Mouse (Mus musculus) NIH3T3 (cell line): ENCODE data around the gene C330007P06Rik.

ENCODE experiments used
- DNase-seq: peaks from one replicate; pipeline ENCODE4 v3.0.0-alpha.2; 2012; ENCODE audit warnings: low read depth

The C330007P06Rik gene

DNA sequence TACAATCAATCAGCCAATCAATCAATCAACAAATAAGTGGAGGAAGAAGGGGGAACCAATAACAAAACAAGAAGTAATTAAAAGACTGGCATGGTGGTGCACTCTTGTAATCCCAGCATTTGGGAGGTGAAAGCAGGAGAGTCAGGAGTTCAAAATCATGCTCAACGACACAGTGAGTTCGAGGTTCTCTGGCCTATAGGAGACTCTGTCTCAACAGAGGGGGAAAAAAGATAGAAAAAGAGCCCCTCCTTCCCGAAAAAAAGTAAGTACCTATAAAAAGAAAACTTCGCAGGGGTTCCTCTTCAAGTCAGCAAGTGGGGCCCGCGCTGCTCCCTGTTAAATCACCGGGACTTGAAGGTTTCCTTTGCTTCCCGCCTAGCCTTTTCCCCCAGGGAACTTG is at the start of gene C330007P06Rik, which contains the start of gene Ube2a:
TSS of gene C330007P06Rik (minus strand) at position 347 of the 400 bp plus-strand sequence.
TSS of gene Ube2a (plus strand) at position 136 of the 400 bp plus-strand sequence.
- no peak for DNase-seq

DNA sequence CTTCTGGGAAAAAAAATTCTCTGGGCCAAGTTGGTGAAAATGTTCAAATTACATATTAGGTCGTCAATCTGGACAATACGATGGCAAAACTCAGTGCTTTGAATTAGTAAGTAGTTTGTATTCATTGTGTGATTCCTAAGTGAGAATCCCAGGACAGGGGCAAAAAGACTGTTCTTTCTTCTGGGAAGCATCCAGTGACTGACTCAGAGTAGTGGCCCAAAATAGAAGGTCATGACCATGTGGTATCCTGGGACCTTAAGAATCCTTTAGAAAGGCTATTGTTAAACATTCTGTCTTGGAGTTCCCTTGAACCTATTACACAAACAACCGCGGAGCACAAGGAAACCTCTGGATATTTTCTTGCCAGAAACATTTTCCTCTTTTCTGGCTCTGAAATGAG is 47.4 kb upstream of the C330007P06Rik start:
- DNase-seq: no peak

DNA sequence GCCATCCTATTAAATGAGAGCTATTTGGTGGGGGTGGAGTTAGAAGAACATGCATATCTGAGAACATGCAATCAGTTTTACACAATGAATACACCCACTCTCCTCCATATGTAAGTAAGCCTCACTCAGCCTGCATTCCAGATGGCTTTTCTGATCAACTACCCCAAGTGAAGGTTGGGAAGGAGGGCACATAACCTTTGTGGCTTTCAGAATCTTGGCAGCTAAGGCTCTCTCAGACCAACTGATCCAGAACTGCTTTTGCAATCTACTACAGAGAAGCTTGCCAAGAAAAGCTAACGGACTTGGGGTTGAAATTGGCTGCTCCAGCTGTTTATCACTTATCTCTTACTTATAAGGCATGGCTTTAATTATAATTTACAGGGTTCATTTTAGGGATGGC is 43.8 kb upstream of the C330007P06Rik start:
- peak; percentile 75 for DNase-seq

DNA sequence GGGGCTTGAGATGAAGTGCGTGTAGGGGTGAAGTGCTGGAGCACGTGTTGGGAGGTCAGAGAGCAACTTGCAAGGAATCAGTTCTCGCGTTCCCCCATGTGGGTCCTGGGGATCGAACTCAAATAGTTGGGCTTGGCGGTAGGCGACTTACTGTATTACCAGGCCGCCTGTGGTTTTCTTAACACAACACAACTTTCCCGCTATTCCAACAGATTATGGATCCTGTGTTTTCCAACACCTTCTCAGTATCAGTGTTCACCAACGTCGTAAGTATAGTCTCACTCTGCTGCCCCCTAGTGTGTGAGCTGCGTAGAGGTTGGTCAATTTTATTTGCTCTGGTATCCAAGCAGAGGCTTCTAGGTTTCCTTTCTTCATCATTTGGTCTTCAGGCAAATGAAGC is 37.4 kb upstream of the C330007P06Rik start:
- peak; percentile 55 for DNase-seq

DNA sequence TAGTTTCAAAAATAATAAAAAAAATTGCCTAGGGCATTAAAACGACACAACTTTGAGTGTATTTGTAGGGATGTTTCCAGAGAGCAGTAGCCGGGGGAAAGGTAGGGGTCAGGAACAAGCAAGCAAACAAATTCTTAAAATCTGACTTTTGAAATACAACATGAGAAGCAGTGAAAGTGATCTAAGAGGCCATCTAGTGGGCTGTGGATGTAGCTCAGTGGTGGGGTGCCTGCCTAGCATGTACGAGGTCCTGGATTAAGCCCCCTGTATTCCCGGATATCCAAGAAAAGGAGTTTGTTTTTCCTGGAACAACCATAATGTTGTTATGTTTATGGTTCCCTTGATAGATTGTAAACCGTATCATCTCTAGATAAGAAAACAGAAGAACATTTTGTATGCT is 32.6 kb upstream of the C330007P06Rik start:
- peak; percentile 30 for DNase-seq

DNA sequence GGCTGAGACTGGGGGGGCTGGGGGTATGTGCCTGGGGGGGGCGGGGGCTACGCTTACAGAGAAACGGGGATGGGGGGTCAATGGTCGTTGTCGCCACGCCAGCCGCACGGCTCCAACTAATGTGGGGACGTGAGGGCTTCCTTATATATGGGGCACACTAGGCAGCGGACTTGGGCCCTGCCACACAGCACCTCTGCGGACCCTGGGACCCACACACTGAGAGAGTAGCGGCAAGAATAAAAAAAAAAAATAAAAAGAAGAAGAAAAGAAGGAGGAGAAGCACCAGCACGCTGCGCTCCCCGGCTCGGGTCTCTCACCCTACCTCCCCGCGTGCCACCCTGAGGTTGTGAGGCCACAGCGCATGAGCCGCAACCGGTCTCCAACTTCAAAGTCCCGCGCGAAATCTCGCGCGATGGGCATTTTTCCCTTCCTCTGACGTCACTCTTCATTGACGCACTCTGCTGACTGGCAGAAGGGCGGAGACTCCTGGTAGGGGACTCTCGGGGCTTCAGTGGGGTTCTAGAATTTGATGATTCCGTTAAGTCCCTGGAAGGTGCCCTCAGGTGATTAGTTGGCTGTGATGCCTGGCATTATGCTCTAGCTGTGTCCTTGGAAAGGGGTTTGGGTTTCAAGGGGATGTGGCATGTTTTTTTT is 29.3 kb upstream of the C330007P06Rik start:
- peak; percentile 95 for DNase-seq

DNA sequence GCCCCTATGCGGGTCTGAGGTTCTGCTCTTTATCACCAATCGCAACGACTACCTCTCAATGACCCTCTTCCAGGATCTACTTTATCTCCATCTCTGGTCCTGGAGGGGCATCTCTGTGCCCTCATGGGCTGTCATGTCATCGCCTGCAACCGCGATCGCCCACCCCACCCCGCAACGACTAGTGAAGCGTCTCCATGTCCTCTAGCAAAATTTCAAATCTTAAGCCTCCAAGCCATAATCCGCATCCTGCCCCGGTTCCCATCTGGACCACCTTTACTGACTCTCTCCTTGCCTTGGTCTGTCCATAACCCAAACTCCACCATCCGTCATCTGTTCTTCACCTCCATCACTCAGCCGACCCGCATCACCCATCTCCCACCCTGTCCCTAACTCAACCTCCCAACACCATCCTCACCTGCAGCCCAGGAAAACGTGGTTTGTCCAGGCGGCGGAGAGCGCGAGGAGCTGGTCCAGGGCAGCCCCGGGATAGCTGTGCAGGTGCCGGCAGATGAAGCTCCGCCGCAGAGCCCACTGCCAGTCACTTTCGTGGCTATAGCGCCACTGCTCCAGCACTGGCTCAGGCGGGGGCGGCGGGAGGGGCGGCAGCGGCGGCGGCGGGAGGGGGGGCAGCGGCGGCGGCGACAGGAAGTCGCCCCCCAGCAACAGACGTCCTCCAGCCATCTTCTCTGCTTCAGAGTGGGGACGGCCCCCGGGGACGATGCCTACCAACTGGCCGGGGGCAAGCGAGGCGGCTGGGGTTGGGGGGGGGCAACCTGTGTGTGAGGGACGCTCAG is 28.6 kb upstream of the C330007P06Rik start, which contains the start of gene Nkrf:
TSS of gene Nkrf (minus strand) at position 579 of the 794 bp plus-strand sequence.
- peak; percentile 32 for DNase-seq

DNA sequence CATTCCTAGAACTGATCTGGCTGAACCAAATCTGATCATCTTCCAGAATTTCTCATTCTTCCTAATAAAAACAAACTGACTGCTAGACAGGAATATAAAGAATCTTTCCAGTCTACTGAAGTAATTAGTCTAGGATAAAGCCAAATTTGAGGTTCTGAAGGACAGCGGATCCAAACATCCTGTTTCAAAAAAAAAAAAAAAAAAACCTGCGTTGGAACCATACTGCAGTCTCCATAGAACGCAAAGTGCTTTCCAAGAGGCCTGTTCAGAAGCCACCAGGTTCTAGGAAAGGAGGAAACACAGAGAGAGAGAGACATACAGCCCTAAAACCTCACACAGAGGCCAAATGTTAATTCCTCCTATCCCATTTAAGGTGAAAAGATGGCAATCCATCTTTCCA is 27.7 kb upstream of the C330007P06Rik start:
- no peak for DNase-seq

DNA sequence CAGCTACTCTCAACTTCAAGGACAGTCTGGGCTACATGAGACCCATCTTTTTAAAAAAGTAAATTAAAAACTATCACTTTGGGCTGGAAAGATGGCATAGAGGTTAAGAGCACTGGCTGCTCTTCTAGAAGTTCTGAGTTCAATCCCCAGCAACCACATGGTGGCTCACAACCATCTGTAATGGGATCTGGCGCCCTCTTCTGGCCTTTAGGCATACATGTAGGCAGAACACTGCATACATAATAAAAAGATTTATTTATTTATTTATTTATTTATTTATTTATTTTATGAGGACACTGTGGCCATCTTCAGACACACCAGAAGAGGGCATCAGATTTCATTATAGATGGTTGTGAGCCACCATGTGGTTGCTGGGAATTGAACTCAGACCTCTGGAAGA is 25.0 kb upstream of the C330007P06Rik start:
- peak; percentile 54 for DNase-seq

DNA sequence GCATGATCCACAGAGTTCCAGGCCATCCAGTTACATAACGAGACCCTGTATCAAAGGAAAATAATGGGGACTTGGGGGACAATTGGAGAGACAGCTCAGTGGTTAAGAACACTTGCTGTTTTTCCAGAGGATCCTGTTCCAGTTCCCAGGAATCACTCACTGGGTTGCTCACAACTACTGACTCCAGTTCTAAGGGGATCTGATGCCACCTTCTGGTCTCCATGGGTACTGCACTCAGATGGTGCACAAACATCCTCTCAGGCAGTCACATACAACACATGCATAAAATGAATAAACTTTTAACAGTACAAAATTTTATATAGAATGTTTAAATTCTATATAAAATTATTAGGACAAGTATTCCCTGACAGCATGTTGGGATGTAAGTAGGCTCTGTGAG is 10.8 kb upstream of the C330007P06Rik start:
- DNase-seq: peak; percentile 26

DNA sequence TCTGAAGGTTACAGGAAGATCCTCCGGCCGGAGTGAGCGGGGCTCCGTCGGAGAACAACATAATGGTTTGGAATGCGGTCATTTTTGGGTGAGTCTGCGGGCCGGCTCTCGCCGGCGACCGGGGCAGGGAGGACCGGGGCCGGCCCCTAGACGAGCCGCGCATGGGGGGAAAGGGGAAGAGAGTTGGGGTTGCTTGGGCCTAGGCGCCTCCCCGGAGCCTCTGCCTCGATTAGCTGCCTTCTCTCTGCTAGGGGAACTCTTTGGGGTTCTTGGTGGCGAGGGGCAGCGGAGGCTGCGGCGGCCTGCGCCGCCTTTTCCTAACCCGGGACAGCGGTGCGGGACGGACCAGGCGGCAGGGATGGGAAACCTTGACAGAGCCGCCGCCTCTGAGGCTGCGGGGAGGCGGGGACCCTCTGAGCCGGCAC is 805 bp upstream of the C330007P06Rik start:
- peak; percentile 40 for DNase-seq

DNA sequence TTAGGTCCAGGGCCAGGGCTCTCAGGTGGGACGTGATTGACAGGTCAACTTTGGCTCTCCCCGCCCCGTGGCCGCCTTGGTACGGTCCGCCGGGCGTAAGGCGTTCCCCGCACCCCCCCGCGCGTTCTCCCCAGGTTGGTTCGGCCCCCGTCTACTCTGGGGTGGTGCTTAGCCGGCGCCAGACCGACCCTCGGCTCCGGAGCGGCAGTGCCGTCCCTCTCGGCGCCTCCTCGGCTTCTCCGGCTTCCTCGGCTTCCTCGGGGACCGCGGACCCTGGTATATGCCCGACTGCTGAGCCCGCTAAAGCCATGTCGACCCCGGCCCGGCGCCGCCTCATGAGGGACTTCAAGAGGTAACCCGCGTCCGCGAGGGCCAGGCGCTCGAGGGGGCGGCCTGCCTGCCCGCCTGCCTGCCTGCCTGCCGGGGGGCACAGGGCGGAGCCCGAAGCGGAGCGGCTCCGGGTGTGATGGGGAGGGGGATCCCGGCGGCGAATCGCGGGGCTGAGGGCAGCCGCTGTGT is 326 bp upstream of the C330007P06Rik start:
- DNase-seq: peak; percentile 91

DNA sequence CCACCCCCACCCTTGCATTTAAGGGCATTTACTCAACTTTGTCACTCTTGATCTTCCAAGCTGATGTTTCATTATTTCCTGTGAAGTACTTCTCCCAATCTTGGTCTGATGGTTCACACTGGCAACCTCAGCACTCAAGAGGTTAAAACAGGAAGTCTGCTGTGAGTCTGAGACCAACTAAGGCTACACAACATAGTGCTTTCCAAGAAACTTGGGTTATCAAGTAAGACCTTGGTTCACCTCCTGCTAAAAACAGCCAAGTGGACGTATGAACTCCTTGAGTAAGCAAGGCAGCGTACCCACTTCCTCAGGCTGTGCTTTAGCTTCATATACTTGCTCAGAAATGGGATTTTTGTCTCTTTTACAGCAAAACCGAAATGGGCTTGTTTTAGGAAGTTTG is 3.5 kb downstream of the C330007P06Rik start:
- no peak for DNase-seq

DNA sequence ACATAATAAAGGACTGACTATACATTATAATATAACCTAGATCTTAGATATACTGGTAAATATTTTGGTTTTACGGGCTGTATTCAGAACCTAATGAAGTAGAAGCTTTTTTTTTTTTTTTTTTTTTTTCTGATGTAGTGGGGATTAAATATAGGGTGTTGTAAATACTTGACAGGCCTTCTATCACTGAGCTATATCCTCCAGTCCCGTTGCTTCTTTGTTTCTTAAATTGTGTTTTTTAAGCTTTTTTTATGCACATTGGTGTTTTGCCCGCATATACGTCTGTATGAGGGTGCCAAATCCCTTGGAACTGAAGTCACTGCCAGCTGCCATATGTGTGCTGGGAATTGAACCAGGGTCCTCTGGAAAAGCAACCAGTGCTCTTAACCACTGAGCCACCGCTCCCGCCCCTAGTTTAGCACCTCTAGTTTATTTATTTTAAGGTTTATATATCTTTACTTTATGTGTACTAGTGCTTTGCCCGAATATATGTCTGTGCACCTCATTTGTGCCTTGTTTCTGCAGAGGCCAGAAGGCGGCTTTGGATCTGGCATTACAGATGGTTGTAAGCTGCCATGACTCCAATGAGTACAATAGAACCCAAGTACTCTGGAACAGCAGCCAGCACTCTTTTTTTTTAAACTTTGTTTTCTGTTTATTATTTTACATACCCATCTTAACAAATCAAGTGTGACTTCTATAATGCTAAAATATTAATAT is 9.1 kb downstream of the C330007P06Rik start:
- no peak for DNase-seq

DNA sequence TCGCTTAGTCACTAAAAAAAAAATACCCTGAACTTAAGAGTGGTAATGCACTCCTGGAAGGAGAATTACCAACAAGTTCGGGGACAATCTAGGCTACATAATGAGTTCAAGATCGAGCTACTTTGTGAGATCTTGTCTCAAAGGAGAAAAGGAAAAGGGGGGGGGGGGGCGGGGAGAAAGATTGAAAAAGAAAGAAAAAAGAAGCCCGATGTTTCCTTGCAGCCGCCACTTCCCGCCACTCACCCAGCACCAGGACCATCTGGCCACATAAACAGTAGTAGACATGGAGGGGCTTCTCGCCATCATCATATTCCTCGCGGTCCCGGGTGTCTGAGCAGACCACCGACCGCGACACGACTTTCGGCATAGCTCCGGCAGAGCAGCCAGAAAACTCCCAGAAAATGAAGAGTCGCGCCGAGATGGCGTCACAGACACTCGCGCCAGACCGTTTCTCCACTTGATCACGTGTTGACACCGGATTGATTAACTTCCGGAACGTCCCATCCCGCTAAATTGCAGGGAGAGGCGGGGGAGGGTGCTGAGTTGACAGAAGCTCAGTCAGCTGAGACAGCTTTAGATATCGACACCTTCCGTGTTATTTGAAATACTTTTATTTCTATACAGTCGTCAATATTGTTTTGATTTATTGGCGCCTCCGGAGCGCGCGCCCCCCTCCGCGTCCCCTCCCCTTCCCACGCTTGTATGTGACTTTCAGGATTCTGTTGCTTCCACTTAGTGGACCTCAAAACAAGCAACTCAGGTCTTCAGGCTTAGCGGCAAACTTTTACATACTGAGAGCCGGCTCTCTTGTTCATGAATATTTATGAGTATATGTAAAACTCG is 9.9 kb downstream of the C330007P06Rik start:
- peak; percentile 87 for DNase-seq

DNA sequence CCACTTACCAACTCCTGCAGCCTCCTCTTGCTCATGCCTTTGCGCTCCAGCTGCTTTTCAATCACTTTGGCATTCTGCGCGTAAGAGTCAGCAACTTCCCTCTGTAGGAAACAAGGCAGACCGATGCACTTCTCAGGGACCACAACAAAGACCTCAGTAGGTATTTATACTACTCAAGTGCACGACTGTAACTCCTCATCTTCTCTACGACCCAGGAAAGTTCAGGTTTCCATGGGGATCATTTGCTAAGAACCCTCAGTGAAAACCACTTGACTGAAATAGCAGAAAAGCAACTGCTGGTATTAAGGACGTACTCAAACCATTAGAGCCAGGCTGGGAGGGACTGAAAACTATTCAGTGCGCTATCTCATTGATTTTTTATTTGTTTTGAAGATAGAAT is 21.3 kb downstream of the C330007P06Rik start:
- DNase-seq: no peak

DNA sequence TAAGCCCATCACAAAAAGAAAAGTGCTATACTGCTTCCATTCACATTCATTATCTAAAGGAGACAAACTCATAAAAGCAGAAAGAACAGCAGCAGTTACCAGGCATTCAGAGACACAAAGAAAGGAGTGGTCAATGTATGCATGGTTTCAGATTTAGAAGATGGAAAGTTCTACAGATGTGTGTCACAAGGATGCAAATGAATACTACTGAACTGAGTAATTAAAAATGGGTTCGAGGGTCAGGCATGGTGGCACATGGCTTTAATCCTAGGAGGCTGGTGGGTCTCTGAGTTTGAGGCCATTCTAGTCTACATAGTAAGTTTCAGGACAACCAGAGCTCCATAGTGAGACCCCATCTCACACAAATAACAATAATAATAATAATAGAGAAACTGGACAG is 26.8 kb downstream of the C330007P06Rik start:
- DNase-seq: no peak

DNA sequence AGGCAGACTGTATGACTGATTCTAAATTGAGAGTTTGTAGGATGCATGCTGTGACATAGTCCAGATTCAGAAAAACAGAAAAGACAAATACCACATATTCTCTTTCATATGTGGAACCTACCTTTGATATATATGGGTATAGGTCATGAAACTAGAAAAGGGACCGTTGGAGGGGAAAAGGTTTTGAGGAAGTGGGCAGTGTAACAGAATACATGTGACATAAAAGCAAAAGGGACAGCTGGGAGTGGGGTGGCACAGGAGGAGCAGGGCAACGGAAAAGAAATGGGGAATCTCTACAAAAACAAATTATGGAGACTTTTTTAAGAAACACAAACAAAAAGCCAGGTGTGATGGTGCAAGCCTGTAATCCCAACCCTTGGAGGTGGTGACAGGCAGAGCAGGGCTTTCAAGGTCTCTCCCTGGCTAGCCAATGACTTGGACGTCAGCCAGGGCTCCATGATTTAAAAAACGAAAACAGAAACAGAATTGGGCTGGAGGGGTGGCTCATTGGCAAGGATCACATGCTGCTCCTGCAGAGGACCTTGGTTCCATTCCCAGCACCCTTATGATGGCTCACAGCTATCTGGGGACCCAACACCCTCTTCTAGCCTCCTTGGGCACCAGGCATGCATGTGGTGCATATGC is 30.4 kb downstream of the C330007P06Rik start:
- DNase-seq: no peak

DNA sequence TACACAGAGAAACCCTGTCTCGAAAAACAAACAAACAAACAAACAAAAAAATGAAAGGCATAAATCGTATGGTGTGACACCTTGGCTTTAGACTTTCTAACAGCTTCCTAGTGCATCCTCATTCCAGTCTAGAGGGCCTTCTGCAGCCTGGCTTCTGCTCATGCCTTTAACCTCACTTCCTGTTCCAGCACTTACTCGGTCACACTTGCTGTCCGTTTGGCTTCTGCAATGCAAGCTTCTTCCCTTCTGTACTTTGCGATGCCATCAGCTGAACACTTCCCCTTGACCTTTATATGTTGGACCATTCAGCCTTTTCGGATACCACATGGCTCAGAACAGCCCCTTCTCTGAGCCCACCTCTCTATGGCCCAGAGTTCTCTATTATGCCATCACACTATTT is 32.2 kb downstream of the C330007P06Rik start:
- DNase-seq: no peak

DNA sequence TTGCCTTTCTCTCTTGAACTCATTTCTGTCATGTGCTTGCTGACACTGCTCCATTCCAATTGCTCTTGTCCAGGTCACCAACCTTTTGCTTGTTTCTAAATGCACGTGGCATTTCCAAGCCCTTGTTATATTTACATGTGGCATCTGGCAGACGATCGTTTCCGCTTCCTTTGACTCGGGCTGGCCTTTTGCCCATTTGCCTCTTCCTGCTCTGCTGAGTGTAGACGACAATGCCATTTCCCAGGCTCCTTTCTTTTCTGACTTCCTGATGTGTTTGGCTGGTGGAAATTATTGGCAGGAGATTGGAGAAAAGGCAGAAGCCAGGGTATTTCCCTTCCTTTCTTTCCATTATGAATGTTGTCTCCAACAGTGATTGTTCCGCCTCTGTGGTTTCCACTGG is 34.5 kb downstream of the C330007P06Rik start:
- DNase-seq: no peak

DNA sequence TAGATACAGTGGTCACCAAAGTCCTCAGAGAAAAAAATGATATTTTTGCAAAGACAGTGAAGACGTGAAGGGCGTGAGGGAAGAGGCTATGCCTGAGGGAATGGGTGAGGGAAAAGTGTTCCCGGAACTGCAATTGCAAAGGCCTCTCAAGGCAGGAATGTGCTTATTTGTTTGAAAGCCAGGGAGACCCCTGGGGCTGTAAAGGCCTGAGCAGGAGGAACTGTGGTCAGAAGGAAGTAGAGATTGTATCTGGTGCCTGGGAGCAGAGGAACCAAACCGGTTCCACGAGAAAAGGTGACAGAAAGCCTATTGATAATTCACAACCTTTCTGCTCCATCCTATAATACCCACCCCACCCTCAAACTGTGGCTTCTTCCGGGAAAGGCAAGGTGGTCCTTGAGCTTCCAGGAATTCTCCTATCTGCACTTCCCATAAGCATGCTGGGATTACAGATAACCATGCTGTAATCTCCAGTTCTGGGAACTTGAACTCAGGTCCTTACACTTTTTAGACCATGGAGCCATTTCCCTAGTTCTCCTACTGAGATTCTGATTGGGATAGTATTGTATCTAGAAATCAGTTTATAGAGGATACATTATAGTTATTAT is 36.7 kb downstream of the C330007P06Rik start:
- no peak for DNase-seq
